In the genomic region with DNA sequence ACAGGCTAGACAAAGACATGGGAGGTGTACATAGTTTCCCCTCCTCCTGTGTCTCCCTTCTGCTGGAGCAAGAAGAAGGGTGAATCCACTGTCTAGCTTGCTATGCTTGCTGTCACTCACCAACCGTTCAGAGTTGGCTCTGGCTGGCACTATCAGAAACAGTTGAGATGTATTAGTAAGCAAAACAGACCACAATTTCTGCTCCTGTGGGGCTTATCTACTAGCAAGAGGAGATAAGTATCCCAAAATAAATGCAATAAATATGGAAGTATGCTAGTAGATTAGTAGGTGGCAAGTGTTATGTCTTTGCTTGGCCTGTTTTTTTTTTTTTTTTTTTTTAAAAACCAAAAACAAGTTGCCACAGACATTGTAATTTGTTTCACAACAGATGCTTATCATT, we compare ENCODE assay signal across 22 mouse cellular contexts.
DNase-seq lines count a peak whose midpoint lies in the region; ATAC-seq and TF ChIP-seq lines count a peak whose summit lies in the region.
"Had no signal": no experiment of that assay in that cellular context is flagged by ENCODE, and none has a peak within 500 bp of the region (broad histone marks: within the 10 kb centered on the region; RNA-seq: fewer than 3 reads in every experiment).

No protein-coding gene starts in this region.

- no peak for TF ChIP-seq EP300 in heart, postnatal 0 days (IDR thresholded peaks at IDR 0.05; ENCODE audit: low read depth)

- H3K9ac ChIP-seq in heart, postnatal 0 days (replicated peaks; ENCODE audit: low read depth, low read length) = no peak overlapping the region
- H3K9ac ChIP-seq in liver, embryonic 12.5 days = no peak overlapping the region
- H3K9ac ChIP-seq: forebrain, embryonic 13.5 days; heart, embryonic 13.5 days; hindbrain, embryonic 13.5 days; intestine, embryonic 15.5 days had no signal

- no peaks in the 10 kb centered on the region for H3K36me3 ChIP-seq in heart, postnatal 0 days (replicated peaks; ENCODE audit: control insufficient read depth, insufficient read depth, low read length)
- H3K36me3 ChIP-seq in liver, embryonic 12.5 days = no peaks in the 10 kb centered on the region
- H3K36me3 ChIP-seq: forebrain, embryonic 10.5 days; heart, embryonic 13.5 days; hindbrain, embryonic 10.5 days; hindbrain, embryonic 13.5 days; intestine, embryonic 15.5 days had no signal

- ATAC-seq in heart, postnatal 0 days (ENCODE audit: insufficient read depth, low read depth) = no peak; the same call in 1 of the 2 replicates
- peak; percentile 65; the same call in 1 of the 2 replicates for ATAC-seq in liver, embryonic 12.5 days
- ATAC-seq: CD4-positive, CD25-positive, alpha-beta regulatory T cell, adult 4 months; forebrain, embryonic 13.5 days; forebrain, embryonic 16.5 days; hindbrain, embryonic 16.5 days; intestine, embryonic 15.5 days; Patski had no signal

- WGBS in heart, postnatal 0 days = 9% methylated on average over 1 of the region's 1 CpGs
- 10% methylated on average over 1 of the region's 1 CpGs for WGBS in liver, embryonic 12.5 days (ENCODE audit: insufficient replicate concordance)

- no peak for TF ChIP-seq CTCF in heart, postnatal 0 days (IDR thresholded peaks at IDR 0.05; ENCODE audit: low read depth)

- H3K27me3 ChIP-seq in heart, postnatal 0 days (ENCODE audit: control insufficient read depth, insufficient read depth, low read length) = no peaks in the 10 kb centered on the region
- no peaks in the 10 kb centered on the region for H3K27me3 ChIP-seq in liver, embryonic 12.5 days (replicated peaks)
- H3K27me3 ChIP-seq: forebrain, embryonic 13.5 days; heart, embryonic 13.5 days; intestine, embryonic 15.5 days had no signal

- no peak for DNase-seq in heart, postnatal 0 days (ENCODE audit: low spot score)
- DNase-seq in heart, postnatal 4 days = no peak
- DNase-seq in liver (no peak), MEL-GATA-1-ER (ENCODE audit: extremely low read depth, low read depth) (peak; percentile 50)
- no peak for DNase-seq in left cerebral cortex, postnatal 36 days (ENCODE audit: low spot score in 2 of 2)
- DNase-seq: adrenal gland, postnatal 10 days; adrenal gland, postnatal 36 days; cerebellum, adult 18-20 months; cerebellum, adult 9-10 months; gastrocnemius, postnatal 10 days; gastrocnemius, postnatal 36 days had no signal

- H3K9me3 ChIP-seq in heart, postnatal 0 days (replicated peaks; ENCODE audit: control insufficient read depth, low read length) = no peaks in the 10 kb centered on the region
- no peaks in the 10 kb centered on the region for H3K9me3 ChIP-seq in liver, embryonic 12.5 days (replicated peaks)
- H3K9me3 ChIP-seq: forebrain, embryonic 10.5 days; forebrain, embryonic 13.5 days; heart, embryonic 13.5 days; hindbrain, embryonic 10.5 days; hindbrain, embryonic 13.5 days; intestine, embryonic 15.5 days had no signal

- H3K4me3 ChIP-seq in heart, postnatal 0 days (ENCODE audit: low read depth, low read length) = no peak overlapping the region
- H3K4me3 ChIP-seq in liver, embryonic 12.5 days = no peak overlapping the region
- H3K4me3 ChIP-seq: forebrain, embryonic 10.5 days; forebrain, embryonic 13.5 days; heart, embryonic 13.5 days; hindbrain, embryonic 10.5 days; hindbrain, embryonic 13.5 days; intestine, embryonic 15.5 days had no signal

- H3K4me1 ChIP-seq in heart, postnatal 0 days (ENCODE audit: control insufficient read depth, insufficient read depth) = peaks cover 7% of the 10 kb centered on the region
- peaks cover 17% of the 10 kb centered on the region for H3K4me1 ChIP-seq in liver, embryonic 12.5 days
- H3K4me1 ChIP-seq: hindbrain, embryonic 10.5 days; hindbrain, embryonic 13.5 days; intestine, embryonic 15.5 days had no signal

- no peak overlapping the region for H3K4me2 ChIP-seq in heart, postnatal 0 days (ENCODE audit: low read depth, low read length)
- H3K4me2 ChIP-seq in liver, embryonic 12.5 days = no peak overlapping the region
- H3K4me2 ChIP-seq: forebrain, embryonic 13.5 days; heart, embryonic 13.5 days; hindbrain, embryonic 13.5 days; intestine, embryonic 15.5 days had no signal

- intact Hi-C loops in left cerebral cortex, postnatal 36 days (cut with DNase I) = no loop called here

- H3K27ac ChIP-seq in heart, postnatal 0 days (ENCODE audit: low read depth) = peak overlapping the region; percentile 59
- H3K27ac ChIP-seq in liver, embryonic 12.5 days = no peak overlapping the region
- H3K27ac ChIP-seq: forebrain, embryonic 10.5 days; forebrain, embryonic 13.5 days; hindbrain, embryonic 10.5 days; hindbrain, embryonic 13.5 days; intestine, embryonic 15.5 days had no signal
